Mouse (Mus musculus) thymus, postnatal 25 days (tissue): Measurements from ENCODE around the gene Mrpl50.
"Not testable (repeated sequence)": the region's sequence is repeated elsewhere in the genome, so short reads cannot be mapped to it uniquely, and the experiment has no call there.

Experiments
- DNase-seq: peaks from one replicate; pipeline ENCODE4 v3.0.0; 2022

The Mrpl50 gene

GRCm38 (mm10) chr4:49506386-49506785 is 14.5 kb downstream of the Mrpl50 start, which contains the start of gene Baat:
Gene Baat (minus strand): TSS chr4:49506557.
- no peak for DNase-seq

GRCm38 (mm10) chr4:49503563-49503962 is 17.3 kb downstream of the Mrpl50 start:
- DNase-seq, result no peak

GRCm38 (mm10) chr4:49485934-49486650 is 34.8 kb downstream of the Mrpl50 start:
- not testable (repeated sequence) for DNase-seq

DNA sequence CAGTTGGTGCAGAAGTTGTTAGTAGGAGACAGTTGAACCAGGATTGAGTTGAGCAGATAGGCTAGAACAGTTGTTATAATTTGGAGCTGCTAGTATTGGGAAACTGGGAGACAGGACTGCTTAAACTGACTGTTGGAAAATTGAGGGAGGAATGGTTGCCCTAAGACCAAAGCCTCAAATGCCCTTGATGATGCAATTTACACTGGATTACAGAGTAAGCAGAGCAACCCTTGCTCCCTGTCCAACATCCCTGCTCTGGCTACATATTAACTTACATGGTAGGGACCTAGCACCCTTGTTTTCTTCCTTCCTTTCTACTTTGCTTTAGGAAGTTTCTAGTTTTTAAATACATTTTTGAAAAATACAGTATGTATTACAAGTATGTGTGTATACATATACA is 35.5 kb downstream of the Mrpl50 start:
- no peak for DNase-seq

DNA sequence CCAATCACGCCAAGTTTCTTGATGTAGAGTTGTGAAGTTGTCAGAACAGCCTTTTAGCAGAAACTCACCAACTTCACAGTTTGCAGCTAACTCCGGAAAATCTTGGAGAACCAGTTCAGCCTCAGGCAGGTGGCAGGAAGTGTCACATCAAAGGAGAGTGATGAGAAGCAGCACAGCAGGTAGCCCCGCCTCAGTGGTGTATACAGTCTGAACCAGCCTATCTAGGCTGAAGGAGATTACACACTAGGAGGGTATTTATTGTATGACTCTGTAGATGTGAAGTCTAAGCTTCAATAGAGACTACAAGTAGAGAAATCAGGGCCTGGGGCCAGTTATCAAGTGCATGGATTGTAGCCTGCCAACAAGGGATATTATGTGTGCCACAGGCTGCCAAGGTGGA is 40.0 kb downstream of the Mrpl50 start:
- peak; percentile 33 for DNase-seq

DNA sequence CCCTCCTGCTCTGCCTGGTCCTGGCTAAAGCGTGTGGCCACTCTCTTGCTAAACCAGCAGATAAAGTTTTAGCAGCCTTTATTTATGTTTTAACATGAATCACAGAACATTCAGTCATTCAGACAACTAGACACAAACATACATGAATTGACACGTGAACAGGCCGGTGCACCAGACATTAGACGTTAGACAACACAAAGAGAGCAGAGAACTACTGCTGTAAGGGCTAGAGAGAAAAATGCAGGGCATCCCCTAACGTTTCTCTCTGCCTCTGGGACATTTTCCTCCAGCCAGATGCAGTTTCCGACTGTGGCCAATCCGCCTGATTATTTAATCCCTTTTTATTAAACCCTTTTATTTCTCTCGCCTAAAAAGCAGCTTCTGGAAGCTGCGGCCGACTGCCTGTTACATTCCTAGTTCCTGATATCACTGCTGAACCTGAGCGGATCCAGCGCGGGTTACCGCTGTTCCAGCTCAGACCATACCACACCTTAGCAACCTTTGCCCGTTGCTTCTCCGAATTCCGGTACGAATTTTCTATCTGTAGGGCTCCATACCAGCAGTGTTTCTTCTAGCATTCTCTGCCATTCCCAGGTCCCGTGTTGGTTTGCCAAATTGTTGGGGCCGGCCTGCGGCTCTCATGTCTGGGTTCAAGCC is 40.7 kb downstream of the Mrpl50 start:
- DNase-seq, result peak; percentile 2

- not testable (repeated sequence) for DNase-seq
Observed at GRCm38 (mm10) chr4:49479035-49479434, 41.9 kb downstream of the Mrpl50 start.

GRCm38 (mm10) chr4:49478118-49478877 is 42.6 kb downstream of the Mrpl50 start:
- peak; percentile 44 for DNase-seq

DNA sequence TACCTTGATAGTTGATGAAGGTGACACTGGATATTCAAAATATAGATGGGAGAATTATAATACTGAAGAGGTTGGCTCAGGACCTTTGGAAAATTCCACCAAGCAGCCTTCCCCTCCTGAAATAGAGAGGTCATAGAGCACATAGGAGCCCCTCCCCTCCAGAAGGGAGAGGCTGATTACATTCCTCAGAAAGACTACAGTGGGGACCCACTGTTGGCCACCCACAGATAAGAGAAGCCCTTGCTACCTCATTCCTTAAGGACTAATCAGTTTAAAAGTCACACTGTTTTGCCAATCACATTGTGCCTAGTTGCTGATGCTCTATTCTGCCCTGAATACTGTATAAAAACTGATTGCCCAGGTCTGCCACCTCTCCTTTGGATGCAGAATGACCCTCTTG is 46.3 kb downstream of the Mrpl50 start:
- DNase-seq, result no peak

GRCm38 (mm10) chr4:49473435-49474100 is 47.3 kb downstream of the Mrpl50 start, which contains the start of gene Acnat1:
Gene Acnat1 (minus strand): TSS chr4:49473912.
- no peak for DNase-seq

DNA sequence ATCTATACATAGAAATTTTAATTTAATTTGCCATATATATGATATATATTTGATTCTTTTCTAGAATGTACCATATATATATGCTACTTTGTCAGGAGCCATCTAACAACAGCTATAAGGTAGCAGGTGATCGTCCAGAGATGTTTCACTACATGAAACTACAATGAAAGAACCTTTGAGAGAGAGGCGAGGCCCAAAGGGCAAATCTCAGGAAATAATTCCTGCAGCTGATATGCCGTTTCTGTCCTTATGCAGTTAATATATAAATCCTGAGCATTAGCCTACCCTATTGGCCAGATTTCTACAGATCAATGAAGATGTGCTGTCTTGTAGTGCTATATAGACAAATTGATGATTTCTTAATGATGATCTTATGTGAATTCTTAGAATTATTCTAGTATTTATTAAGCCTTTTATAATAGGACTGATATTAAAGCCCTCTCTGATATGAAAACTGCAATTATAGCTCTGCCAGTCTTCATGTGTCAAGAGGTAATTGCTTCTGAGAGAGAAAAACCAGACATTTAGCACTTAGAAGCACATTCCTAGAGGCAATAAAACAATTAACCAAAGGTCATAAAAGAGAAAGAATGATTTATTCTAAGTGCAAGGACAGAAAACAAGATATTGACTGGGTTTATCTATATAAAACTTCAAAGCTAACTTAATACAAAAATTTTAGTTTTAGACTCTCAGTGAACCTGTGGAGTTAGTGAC is 51.3 kb downstream of the Mrpl50 start:
- DNase-seq, result no peak

DNA sequence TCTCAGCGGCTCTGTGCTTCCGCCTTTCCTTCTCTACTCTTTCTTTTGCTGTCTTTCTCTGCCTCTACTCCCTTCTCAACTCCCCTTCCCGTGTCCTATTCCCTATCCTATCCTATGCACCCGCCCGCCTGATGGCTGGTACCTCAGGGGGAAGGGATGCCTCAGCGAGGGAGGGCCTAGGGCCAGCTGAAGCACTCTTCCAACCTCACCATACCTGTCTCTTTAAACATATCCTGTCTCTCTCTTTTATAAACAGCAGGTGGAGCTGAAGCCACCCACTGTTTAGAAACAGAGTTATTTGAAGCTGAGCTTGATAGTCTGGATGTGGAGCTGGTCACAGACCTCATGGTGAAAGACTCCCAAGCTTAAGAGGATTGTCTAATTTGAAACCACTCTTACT is 53.5 kb downstream of the Mrpl50 start:
- no peak for DNase-seq
